Mouse (Mus musculus) gastrocnemius, postnatal 25 days (tissue): ENCODE results near the gene Thbs4. TPM values are rescaled to one million over a fixed set of nuclear protein-coding genes. Genes with fewer than 3 reads are reported as not detected.
A peak's percentile ranks its signal among the peaks of the same experiment; 100 is the strongest.

Source experiments
- DNase-seq: peaks from one replicate; pipeline ENCODE4 v3.0.0; 2022
- total RNA-seq, 2 experiments: library from RNA; stranded (reverse); gene quantifications; 1 replicate in 1 of 2; 2 replicates in 1 of 2; pipeline ENCODE4 v1.2.3; 2021

Thbs4 gene
- total RNA-seq, 2 experiments from 2014 or later, result 64.9 to 112 TPM

- DNase-seq, result no peak
These were observed 34.1 kb downstream of the Thbs4 start for GRCm38 (mm10) chr13:92760519-92760918.

GRCm38 (mm10) chr13:92759096-92759495 lies 35.5 kb downstream of the Thbs4 start:
- DNase-seq, result no peak

- DNase-seq, result no peak
These were observed 36.5 kb downstream of the Thbs4 start for GRCm38 (mm10) chr13:92757972-92758585.

- DNase-seq, result no peak
These were observed 39.6 kb downstream of the Thbs4 start for GRCm38 (mm10) chr13:92755036-92755435.

GRCm38 (mm10) chr13:92753676-92754075 lies 40.9 kb downstream of the Thbs4 start:
- no peak for DNase-seq

GRCm38 (mm10) chr13:92751726-92752565 lies 42.7 kb downstream of the Thbs4 start:
- DNase-seq, result peak; percentile 83

GRCm38 (mm10) chr13:92750976-92751518 lies 43.6 kb downstream of the Thbs4 start:
- peak; percentile 41 for DNase-seq

- no peak for DNase-seq
These were observed 51.3 kb downstream of the Thbs4 start for GRCm38 (mm10) chr13:92743337-92743736.

- no peak for DNase-seq
These were observed 51.7 kb downstream of the Thbs4 start for GRCm38 (mm10) chr13:92742886-92743285.

GRCm38 (mm10) chr13:92740671-92741270 lies 53.8 kb downstream of the Thbs4 start:
- no peak for DNase-seq

- no peak for DNase-seq
These were observed 54.8 kb downstream of the Thbs4 start for GRCm38 (mm10) chr13:92739858-92740257.

GRCm38 (mm10) chr13:92738821-92739220 lies 55.8 kb downstream of the Thbs4 start:
- DNase-seq, result no peak

- peak; percentile 14 for DNase-seq
These were observed 57.9 kb downstream of the Thbs4 start for GRCm38 (mm10) chr13:92736516-92737300.

GRCm38 (mm10) chr13:92735693-92736092 lies 58.9 kb downstream of the Thbs4 start:
- no peak for DNase-seq

GRCm38 (mm10) chr13:92733741-92734140 lies 60.9 kb downstream of the Thbs4 start:
- peak; percentile 26 for DNase-seq

- DNase-seq, result peak; percentile 28
These were observed 61.4 kb downstream of the Thbs4 start for GRCm38 (mm10) chr13:92733252-92733651.

- DNase-seq, result no peak
These were observed 61.8 kb downstream of the Thbs4 start for GRCm38 (mm10) chr13:92732836-92733235.

GRCm38 (mm10) chr13:92731811-92732210 lies 62.8 kb downstream of the Thbs4 start:
- peak; percentile 33 for DNase-seq

GRCm38 (mm10) chr13:92729811-92730210 lies 64.8 kb downstream of the Thbs4 start:
- DNase-seq, result peak; percentile 38

GRCm38 (mm10) chr13:92722389-92722788 lies 72.2 kb downstream of the Thbs4 start:
- DNase-seq, result no peak

- no peak for DNase-seq
These were observed 73.6 kb downstream of the Thbs4 start for GRCm38 (mm10) chr13:92721006-92721405.
